Mouse (Mus musculus) embryonic fibroblast, embryonic 13.5 days (primary cell): ENCODE results near the gene Pias1. TPM values are rescaled to one million over a fixed set of nuclear protein-coding genes. Genes with fewer than 3 reads are reported as not detected.

Source experiments
- H3K27ac ChIP-seq: 2 replicates; pipeline ENCODE4 v1.5.1; 2012; ENCODE audit warnings: low read length, control low read depth, inconsistent platforms; ENCODE audit not compliant: insufficient read depth
- H3K4me1 ChIP-seq: 2 replicates; pipeline ENCODE4 v1.6.1; 2011; ENCODE audit warnings: low read length; ENCODE audit not compliant: control insufficient read depth, insufficient read depth
- H3K4me3 ChIP-seq: 2 replicates; pipeline ENCODE4 v1.5.1; 2011; ENCODE audit warnings: mild to moderate bottlenecking, control low read depth, low read length; ENCODE audit not compliant: insufficient read depth
- CTCF ChIP-seq: IDR thresholded peaks from 2 replicates; pipeline ENCODE4 v1.5.1; 2011; ENCODE audit warnings: mild to moderate bottlenecking, control low read depth, low read length, moderate library complexity, borderline replicate concordance; ENCODE audit not compliant: insufficient read depth
- POLR2A ChIP-seq: IDR thresholded peaks from 2 replicates; pipeline ENCODE4 v1.6.1; 2011; ENCODE audit warnings: low read depth, mild to moderate bottlenecking, control low read depth, low read length, moderate library complexity
- polyA plus RNA-seq: library from polyadenylated mRNA; stranded (reverse); fragments of >200 nt; gene quantifications from 2 replicates; pipeline ENCODE4 v1.2.4, GENCODE M21; 2011; ENCODE audit warnings: low read depth; ENCODE audit not compliant: missing spikeins, insufficient read length

Pias1 gene
- polyA plus RNA-seq, 1 experiment = 48.4 TPM

DNA sequence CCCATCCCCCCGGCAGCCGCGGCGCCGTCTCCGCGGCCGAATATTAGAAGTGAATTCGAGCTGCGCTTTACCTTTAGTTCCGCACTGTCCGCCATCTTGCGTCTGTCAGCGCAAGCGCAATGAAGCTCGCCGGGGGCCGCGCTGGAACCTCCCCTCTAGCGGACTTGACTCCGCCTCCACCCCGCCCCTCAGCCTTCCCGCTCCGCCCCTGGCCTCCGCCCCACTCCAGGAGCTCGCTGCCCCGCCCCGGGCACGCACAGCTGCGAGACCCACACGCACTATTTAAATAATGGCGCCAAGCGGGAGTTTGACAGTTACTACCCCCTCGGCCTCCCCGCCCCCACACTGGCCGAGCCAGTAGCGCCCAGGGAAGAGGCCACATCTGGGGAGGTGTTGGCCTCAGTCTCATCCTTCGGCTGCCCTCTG, 6.9 kb downstream of the Pias1 start:
- Histone ChIP-seq H3K4me3 (peak overlapping the region; percentile 97), H3K4me1 (no peaks in the 10 kb centered on the region)

DNA sequence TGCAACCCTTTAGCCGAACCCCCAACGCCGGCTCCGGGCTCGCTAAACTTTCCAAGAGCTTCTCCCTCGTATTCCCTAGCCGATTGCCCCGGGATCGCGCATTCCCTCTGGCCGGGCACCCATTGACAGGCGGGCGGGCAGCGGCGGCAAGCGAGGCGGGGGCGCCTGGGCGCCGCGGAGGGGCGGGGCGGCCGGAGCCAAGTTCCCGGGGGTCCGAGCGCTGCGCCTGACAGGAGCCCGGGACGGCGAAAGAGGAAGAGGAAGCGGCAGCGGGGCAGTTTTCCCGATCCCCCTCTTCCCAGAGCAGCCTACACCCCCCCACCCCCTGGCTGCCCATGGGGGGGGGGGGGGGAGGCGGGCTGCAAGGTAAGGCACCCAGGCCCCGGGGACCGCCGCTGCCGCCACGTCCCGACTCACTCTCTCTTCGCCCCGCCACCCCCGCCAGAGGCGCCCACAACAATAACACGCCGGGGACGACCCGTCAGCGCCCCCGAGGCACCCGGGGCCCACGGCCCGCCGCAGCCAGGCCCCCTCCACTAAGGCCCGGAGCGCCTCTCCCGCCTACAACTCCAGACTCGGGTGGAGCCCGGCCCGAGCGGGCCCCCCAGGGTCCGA, 7.5 kb downstream of the Pias1 start:
- Histone ChIP-seq H3K4me1 (no peaks in the 10 kb centered on the region), H3K4me3 (peak overlapping the region; percentile 97), H3K27ac (peak overlapping the region; percentile 80)
- TF ChIP-seq CTCF (no peak), POLR2A (no peak)

More for the DNA sequence above, 6.9 kb downstream of the Pias1 start:
- peak overlapping the region; percentile 80 for H3K27ac ChIP-seq
- TF ChIP-seq CTCF (no peak), POLR2A (peak; percentile 85)

DNA sequence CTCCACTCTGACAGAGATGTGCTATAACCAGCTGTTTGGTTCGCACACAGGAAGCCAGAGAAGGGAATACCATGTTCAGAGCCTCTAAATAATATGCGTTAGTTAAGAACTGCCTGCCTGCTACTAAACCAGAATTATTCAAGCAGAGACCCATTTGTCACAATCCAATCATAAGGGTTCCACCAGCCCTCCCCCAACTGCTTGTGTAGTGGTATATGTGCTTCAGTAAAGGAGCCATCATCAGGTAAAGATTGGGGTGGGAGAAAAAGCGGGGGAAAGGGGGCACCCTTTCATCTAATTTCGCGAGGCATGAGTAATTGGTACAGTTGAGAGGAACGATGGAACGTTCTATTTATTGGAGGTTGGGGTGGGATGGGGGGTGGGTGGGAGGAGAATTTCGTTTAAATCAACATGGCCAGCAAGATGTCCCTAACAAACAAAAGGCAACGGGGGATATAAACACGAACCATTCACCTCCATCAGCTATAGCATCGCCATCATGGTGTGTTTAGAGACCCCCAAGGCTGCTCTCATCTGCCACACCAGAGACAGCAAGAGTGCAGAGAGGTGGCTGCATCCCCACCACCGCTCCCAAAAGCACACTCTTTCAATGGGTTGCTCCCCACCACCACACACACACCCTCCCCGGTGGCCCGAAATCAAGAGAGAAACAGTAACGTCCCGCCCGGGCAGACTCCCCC, 8.1 kb downstream of the Pias1 start:
- Histone ChIP-seq H3K4me1 (no peaks in the 10 kb centered on the region), H3K4me3 (peak overlapping the region; percentile 97), H3K27ac (no peak overlapping the region)
- TF ChIP-seq POLR2A = no peak
- TF ChIP-seq CTCF = no peak

DNA sequence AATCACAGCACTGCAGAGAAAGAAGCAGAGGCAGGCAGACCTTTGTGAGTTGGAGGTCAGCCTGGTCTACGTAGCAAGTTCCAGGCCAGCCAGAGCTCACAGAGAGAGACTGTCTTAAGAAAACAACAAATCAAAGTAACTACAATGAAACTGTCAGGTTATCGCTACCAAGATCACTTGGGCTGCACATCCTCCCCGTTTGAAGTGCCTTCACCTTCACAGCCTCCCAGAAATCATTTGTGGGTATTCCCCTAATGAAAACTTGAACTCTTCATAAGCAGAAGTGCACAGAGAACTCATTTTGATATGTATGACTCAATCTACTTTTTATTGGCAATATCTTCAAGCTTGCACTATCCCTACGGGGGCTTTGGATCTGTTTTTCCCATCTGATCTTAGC, 10.6 kb downstream of the Pias1 start:
- TF ChIP-seq CTCF = no peak
- Histone ChIP-seq H3K4me3 (no peak overlapping the region), H3K27ac (no peak overlapping the region)

DNA sequence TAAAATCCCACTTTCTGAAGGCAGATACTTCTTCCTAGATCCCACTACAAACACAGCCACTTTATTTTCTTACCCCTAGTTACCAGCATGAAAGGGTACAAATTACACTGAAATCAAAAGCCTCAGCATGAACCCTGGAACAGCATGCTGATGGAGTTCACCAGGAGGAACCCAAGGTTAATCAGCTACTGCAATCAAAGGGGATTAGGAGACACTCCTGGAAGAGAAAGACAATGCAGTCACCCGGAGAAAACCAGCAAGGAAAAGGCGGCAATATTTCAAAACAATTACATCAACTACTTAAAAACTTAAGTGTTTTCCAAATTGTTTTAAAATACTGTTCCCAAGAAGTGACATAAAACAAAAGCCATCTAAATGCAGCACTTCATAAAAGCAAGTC, 11.9 kb downstream of the Pias1 start:
- no peak for TF ChIP-seq CTCF
- no peak for TF ChIP-seq POLR2A
- Histone ChIP-seq H3K4me3 (no peak overlapping the region), H3K27ac (no peak overlapping the region), H3K4me1 (peaks cover 5% of the 10 kb centered on the region)

More for the DNA sequence above, 10.6 kb downstream of the Pias1 start:
- H3K4me1 ChIP-seq = peaks cover 2% of the 10 kb centered on the region; the same call in 1 of the 2 replicates

DNA sequence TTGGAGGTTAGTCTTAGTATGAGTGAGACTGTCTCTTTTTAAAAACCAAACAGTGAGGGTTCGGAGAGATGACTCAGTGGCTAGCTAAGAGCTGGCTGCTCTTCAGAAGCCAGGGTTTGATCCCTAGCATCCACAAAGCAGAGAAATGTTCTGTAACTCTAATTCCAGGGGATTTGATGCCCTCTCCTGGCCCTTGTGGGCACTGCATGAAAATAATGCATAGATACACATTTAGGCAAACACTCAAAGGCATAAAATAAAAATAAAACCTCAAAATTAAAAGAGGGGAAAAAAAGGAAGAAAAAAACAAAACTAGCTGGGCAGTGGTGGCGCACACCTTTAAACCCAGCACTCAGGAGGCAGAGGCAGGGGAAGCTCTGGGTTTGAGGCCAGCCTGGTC, 13.3 kb downstream of the Pias1 start:
- no peak overlapping the region for H3K27ac ChIP-seq
- peaks cover 5% of the 10 kb centered on the region for H3K4me1 ChIP-seq
- TF ChIP-seq POLR2A (no peak), CTCF (no peak)
- no peak overlapping the region for H3K4me3 ChIP-seq

DNA sequence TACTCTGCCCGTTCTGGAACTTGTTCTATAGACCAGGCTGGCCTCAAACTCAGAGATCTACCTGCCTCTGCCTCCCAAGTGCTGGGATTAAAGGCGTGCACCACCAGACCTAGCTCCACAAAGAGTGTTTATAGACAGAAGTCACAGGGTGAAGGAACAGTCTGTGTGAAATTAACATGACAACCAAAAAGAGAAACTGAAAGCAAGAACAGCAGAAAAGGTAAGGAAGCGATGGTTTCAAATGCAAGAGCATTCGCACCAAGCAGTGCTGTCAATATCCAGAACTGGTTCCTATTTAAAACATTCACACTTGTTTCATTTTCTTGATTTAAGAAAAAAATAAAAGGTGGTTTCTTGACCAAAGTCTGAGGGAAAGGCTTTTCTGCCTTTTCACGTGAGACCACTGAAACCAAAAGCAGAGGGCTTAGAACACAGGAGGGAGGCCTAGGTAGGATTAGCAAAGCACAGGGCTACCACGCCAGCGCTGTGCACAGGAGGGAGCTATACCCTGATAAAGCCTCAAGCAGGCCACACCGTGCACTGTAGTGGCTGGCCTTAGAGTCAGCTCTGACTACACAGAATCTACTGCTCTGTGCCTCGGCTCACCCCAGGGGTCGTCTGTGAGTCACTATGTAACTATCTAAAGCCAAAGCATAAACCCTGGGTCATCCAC, 15.5 kb downstream of the Pias1 start:
- no peak for TF ChIP-seq POLR2A
- peak; percentile 82; the same call in 1 of the 2 replicates for TF ChIP-seq CTCF
- Histone ChIP-seq H3K27ac (no peak overlapping the region), H3K4me1 (peaks cover 5% of the 10 kb centered on the region), H3K4me3 (no peak overlapping the region)

DNA sequence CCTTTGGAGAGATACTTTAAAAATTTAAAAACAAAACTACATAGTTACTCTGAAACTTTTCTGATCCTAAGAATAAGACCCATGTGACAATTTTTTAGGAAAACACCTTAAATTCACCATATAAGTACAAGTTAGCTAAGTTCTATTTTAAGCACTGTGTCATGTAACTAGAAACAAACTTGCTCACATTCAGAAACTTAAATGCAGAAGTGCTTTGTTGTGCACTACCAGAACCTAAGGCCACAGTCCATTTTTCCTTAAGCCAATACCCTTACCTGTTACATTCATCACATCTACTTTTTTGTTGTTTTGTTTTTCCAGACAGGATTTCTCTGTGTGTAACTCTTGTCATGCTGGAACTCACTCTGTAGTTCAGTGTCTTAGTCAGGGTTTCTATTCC, 17.4 kb downstream of the Pias1 start:
- no peak for TF ChIP-seq POLR2A
- no peak for TF ChIP-seq CTCF
- Histone ChIP-seq H3K27ac (no peak overlapping the region), H3K4me1 (peaks cover 5% of the 10 kb centered on the region), H3K4me3 (no peak overlapping the region)

DNA sequence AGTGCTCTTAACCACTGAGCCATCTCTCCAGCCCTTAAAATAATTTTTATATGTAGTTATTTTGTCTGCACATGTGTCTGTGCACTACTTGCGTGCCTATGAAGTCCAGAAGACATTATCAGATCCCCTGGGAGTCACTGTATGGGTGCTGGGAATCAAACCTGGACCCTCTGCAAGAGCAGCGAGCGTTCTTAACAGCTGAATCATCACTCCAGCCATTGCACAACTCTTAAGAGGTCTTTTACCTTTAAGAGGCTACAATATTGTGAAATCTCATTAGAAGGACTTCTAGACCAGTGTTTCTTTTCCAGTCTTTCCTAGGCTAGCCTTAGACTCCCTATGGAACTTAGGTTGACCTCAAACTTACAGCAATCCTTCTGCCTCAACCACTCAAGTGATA, 21.7 kb downstream of the Pias1 start:
- Histone ChIP-seq H3K4me3 (no peak overlapping the region), H3K27ac (no peak overlapping the region), H3K4me1 (no peaks in the 10 kb centered on the region)
- TF ChIP-seq POLR2A (no peak), CTCF (no peak)

DNA sequence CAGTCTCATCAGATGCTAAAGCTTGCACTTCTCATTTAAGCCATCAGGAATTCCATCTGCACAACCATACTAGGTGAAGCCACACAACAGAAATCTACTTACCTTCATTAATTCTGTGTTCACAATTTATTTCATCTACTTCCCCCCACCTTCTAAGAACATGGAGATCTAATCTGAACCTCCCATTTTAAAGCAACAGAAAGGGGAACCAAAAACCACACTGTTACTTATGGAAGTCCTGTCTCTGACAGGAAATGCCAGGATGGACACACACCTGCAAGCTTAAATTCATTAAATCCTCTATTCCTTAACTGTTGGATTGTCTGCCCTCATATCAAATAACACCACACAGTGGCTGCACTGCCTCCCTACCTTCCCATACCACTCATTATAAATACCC, 35.0 kb downstream of the Pias1 start:
- Histone ChIP-seq H3K4me1 (no peaks in the 10 kb centered on the region), H3K27ac (no peak overlapping the region), H3K4me3 (no peak overlapping the region)
- TF ChIP-seq CTCF = no peak
- no peak for TF ChIP-seq POLR2A
